Mouse (Mus musculus) 3T3-L1 (cell line): ENCODE results near the gene Pcca.
A peak's percentile ranks its signal among the peaks of the same experiment; 100 is the strongest.

Source experiments
- DNase-seq: peaks from one replicate; pipeline ENCODE4 v3.0.0-alpha.2; 2015; ENCODE audit warnings: low read depth, low spot score

Pcca gene

DNA sequence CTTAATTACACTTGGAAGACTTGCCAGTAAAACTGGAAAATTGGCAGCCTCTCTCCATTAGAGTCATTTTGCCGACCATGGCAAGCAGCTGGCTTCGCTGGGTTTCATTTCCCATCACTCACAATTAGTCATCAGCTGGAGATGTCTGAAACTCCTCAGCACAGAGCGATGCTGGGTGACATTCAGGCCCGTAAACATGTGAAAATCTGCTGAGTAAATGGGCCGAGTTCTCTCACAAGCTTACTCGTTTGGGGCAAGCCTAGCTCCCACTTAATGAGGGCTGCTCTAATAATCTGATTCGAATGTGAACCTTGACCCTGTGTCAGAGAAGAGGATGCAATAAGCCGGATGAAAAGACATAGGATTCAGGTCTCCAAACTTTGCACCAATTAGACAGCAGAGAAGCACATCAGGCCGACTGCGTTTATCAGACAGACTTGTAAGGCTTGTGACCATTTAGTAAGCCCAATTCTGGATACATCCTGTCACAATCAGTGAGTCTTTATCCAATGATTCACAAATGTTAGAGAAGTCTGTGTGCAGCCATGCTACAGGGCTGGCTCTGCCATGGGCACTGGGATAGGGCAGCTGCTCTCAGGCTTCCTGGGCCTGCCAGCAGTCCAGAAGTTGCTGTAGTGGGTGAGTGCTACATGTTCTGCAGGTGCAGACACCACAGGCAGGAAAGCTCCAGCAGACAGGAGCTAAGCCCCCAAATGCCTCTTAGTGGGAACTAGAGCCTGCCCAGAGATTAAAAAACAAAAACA is 349.9 kb downstream of the Pcca start:
- DNase-seq, result peak; percentile 66

DNA sequence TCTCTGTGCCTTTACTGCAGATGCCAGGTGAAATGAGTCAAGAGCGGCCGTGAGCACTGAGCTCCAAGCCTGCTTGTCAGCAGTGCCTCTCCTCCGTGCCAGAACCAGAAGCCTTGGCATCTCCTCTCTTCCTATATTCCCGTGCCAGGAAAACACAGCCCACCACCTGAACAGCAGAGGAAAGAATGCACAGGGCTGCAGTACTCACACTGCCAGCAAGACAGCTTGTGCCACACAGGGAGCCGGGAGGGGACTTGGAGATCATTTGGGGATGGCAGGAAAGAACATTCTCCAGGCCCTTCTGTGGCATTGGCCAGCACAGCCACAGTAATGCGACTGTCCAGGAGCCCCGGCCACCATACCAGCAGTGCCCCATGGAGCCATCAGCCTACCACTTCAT is 351.8 kb downstream of the Pcca start:
- no peak for DNase-seq

DNA sequence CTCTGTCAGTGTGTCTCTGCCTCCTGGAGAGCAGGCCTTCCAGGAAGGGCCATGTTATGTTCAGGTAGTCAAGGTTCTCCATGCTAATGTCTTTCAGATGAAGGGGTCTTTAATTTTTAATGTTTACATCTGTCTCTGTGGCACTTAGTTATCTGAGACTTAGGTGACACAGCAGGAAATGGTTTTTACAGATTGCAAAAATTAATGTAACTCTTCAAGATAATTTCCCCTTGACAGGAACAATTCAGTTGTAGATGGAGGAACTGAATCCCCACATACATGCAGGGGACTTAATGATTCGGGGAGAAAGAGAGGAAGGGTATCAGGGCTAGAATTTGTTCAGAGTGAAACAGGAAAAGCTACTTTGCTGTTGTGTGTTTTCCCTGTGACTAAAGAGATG is 353.2 kb downstream of the Pcca start:
- DNase-seq, result no peak

DNA sequence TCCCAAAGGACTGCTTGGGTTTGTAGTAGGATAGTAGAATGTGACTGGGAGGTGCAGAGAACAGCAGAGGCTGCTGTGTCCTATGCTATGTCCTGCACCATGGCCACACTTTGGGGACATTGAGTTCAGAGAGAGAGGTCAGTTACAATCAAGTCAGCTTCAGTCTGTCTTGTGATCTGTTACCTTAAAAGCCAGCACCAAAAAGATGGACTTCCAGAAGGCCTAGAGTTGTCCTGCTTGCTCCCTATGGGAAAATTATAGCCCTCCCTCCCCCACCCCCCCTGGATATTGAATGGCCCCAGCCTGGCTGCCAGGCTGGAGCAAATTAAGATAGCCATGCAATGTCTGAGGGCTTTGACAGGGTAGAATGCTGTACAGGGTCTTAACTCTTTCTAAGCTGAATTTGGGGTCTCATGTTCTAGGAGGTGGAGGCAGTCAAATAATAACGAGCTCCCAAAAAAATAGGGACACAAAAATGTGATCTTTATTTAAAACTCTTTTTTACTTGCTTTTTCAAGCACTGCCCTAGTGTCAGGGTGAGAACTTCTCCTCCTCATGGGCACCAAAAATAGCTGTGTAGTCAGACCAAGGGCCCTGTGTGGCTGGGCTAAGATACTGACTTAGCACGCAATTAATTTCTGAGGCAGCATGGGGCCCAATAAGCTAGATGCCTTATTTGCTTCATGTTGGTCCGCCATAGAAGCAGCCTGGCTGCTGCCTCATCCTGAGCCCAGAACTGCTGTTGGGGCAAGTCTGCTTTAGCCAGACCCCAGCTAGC is 353.8 kb downstream of the Pcca start:
- no peak for DNase-seq

DNA sequence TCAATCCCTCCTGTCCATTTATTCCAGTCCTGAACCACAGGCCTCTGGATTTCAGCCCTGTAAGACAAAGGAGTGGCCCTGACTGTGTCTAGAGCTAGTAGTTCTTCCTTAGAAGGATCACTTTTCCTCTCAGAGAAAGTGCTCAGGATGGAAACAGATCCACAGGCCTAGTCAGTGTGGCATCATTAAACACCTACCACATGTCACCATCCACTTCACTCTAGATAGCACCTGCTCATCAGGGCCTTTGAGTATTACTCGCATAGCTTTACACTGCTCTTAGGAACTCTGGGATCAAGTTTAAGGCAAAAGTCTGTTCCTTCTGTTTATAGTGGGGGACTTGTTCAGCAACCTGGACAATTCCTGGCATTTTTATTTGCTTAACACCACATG is 354.4 kb downstream of the Pcca start:
- DNase-seq, result no peak

DNA sequence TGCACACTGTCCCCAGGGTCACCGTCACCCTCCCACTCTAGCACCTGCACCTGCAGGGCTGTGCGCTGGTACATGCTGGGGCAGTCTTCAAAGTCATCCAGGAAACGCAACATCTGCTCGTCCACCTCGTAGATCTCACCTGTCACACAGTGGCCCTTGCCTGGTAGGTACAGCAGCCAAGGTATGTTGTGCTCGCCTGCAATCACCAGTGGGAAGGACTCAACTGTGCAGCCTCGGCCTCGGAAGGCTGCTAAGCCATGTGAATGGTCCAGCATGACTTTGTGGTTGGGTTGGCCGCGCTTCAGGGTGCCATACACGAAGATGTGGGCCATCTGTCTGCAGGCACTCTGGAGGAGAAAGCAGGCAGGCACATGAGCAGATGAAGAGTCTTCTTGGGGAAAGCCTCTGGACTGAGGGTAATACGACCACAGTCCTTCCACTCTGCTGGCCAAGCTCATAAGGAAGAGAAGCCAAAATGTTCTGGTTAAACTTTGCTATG is 357.4 kb downstream of the Pcca start:
- DNase-seq, result no peak

DNA sequence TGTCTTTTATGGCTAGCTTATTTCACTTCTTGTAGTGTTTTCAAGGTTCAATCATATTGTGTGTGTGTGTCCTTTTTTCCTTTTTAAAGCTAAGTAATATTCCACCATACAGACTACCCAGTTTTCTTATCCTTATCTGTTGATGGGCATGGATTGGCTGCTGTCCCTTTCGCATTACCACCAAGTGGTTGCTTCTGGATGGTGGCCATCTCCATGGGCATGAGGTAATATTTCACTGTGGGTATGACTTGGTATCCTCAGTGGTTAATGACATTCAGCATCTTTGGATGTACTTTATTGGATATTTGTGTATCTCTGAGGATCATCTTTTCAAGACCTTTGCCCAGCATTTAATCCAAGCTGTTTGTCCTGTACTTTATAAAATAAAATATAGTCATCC is 362.0 kb downstream of the Pcca start:
- no peak for DNase-seq

DNA sequence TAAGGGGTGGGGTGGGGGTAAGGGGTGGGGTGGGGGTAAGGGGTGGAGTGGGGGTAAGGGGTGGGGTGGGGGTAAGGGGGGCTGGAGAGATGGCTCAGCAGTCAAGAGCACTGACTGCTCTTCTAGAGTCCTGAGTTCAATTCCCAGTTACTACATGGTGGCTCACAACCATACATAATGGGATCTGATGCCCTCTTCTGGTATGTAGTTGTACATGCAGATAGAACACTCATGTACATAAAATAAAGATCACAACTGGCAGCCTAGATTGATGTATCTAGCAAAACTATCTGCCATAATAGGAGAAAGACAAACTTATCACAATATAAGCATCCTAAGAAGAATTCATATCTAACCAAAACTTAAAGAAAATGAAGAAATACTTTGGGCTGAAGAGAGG is 364.4 kb downstream of the Pcca start:
- DNase-seq, result no peak

DNA sequence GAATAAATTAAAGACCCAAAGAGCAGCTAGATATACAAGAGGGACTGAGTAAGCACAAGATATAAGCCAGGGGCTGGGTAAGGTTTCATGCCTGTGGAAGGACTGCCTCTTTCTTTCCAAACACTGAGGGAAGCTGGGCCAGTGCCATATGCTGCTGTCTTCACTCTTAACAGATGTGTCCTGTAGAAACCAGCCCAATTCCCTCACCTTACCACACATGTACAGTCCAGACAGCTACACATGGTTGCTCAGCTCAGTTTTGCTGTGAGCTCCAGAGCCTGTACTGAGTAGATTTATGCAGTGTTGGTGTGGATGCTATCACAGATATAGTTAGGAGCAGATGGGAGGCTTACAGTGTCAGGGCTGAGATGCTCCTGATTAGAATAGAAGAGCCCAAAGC is 366.6 kb downstream of the Pcca start:
- DNase-seq, result peak; percentile 70

DNA sequence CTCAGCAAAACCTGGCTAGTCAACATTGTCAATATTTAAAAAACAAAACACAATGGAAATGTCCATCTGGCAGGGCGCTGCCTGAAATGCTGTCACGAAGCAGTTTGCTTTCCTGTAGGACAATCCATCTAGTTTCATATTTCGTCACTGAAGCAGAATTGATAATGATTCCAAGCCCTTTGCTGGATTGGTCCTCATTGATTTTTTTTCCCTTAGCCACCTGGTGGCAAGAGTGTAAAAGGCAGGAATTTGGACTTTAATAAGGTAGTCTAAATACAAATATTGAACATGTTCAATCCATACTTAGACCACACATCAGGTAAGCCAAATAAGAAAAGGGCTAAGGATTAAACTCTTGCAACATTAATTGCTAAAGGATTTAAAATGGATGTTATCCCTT is 367.1 kb downstream of the Pcca start:
- DNase-seq, result no peak

DNA sequence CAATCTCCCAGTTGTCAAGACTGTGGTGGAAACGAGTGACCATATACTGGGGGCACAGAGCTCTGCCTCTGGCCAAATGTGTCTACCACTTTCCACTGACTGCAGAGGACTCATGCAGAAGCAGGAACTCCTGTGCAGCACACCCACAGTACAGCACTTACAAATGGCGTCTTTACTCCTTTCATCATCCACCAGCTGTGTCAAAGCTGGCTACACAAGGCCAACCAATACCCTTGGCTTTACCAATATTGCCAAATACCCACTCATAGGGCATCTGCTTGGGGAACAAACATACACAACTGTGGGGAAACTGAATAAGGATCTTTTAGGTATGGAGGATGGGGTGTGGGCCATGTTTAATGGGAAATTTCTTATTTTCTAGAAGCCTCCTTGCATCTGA is 367.6 kb downstream of the Pcca start:
- DNase-seq, result no peak

DNA sequence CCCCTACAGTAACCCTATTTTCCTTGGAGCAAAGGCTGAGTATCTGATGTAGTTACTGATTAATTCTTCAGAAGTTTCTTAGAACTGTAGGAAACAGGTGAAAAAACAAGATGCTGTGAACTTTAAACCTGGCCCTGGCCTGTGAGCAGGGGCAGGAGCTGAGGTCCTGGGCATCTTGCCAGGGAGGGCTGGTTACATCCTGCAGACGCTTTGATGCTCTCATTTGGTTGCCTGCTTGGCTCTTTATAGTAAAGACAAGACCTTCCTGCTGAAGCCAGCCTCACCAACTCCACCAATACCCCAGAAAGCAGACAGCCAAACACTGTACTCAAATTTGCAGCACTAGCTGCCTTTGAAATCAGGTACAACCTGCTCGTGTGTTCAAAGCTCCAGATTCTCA is 368.0 kb downstream of the Pcca start:
- DNase-seq, result peak; percentile 29

DNA sequence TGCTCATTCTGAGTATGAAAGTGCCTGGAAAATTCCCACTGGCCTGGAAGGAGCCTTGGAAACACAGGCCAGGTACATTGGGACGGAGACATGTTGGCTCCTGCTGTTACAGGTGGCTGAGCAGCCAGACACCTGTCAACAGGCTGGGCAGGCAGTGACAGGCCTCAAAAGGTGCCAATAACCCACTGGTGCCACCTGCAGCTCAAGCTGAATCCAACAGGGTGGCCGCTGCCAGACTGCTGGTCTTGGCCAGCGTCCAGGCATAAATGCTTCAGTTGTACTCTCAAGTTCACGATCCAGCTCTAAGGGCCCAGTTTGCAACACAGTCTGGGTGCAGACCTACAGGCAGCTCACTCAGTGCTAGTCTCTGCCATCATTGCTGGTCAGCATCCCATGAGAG is 368.8 kb downstream of the Pcca start:
- peak; percentile 76 for DNase-seq

DNA sequence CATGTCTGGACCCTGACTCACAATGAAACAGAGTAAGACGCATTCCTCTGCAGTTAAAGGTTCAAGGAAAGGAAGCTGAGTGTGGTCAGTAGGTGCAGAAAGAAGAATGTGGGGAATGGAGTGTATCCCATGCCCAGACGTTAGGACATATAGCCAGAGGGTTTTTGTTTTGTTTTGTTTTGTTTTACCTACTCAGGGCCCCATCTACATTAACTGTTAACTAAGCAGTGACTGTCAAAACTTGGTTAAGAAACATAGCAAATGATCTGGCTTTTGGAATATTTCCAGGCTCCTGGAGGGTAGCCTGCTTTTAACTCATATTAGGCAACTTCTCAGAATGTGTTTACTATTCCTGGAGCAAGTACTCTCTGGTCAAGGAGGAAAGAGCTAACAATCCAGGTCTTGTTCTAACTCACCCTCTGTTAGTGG is 369.8 kb downstream of the Pcca start:
- DNase-seq, result peak; percentile 89

DNA sequence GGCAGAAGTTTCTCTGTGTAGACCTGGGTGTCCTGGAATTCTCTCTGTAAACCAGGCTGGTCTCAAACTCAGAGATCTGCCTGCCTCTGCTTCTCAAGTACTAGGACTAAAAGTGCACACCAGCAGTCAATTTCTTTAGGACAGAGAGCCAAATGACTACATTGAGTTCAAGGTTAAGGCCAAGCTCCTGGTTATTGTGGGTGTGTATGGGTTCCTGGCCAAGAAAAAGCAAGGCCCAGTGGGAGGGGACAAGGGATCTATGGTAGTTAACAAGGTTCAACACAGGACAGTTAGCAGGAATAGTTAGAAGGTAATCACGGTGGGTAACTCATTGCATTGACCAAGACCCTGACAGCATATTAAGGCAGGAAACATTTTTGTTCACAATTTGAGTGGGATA is 370.9 kb downstream of the Pcca start:
- no peak for DNase-seq

DNA sequence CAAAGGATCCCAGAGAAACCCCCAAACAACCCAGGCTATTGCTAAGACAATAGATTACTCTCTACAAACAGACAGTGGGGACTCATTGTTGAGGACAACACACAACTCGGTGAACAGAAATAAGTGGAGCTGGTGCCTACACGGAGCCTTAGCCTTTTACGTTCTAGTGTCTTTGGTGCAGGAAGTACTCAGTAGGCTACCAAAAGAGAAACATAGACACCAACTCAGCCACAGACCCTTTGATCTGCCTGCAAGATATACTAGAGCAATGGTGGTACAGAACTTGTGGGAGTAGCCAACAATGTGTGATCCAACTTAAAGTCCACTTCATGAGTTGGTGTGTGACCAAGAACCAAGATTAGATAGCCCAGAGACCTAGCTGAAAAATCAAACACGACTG is 374.0 kb downstream of the Pcca start:
- no peak for DNase-seq

DNA sequence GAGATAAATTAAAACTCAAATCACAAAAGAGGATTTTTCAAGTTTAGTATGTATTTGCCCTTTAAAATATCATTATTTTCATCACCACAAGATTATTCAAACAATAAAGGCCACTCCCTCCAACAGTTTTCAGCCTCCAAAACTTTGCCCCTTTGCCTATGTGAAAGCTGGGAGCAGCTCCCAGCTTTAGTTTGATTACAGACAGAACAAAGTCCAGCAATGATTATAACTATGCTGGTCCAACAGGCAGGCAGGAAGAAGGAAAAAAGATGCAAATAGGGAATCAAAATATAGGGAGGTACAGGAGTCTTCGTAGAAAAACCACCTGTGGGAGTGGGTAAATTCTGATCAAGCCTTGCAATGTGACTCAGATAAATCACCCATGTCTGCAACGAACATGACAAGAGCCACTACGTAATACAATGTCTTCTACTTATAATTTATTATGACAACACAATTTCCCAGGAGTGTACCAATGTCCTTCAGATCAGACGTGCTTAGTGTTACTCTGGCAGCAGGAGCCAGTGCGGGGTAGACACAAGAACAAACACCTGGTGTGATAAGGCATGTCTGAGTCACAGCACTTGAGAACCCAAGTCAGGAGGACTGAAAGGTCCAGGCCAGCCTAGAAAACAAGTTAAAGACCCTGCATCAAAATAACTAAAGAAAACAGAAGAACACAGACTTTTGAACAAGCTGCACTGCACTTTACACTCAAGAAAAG is 375.4 kb downstream of the Pcca start:
- DNase-seq, result no peak

DNA sequence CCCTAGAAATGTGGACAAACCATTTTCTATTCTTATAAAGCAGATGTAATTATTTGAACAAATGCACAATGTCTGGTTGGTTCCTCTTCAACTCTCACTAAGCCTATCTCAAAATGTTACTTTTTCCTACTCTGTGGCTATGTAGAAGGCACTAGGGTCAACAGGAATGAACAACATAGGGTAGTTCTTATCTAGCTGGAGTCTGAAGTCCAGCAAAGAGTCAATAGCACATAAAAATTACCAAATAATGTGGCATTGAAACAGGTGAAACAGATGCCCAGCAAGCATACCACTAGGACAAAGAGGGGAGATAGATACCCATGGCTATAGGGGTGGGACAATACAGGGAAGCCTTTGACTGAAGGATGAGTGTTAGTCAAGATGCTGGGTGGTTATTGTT is 377.1 kb downstream of the Pcca start:
- no peak for DNase-seq

DNA sequence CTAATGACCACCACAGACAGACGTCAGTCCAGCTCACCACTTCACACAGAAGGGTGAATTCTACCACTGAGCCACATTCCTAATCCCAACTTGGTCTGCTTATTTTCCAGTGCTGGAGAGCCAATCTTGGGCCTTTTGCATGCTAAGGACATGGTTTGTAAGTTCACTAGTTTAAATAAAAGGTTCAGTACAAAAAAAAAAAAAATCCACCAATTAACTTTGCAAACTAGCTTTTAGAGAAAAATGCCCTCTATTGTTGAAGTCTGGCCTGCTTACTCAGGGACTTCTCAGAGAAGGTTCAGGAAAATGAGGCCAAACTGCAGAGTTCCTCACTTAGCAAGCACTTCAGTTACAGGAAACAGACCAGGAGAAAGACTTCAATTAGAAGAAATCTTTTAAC is 378.0 kb downstream of the Pcca start:
- DNase-seq, result peak; percentile 41

DNA sequence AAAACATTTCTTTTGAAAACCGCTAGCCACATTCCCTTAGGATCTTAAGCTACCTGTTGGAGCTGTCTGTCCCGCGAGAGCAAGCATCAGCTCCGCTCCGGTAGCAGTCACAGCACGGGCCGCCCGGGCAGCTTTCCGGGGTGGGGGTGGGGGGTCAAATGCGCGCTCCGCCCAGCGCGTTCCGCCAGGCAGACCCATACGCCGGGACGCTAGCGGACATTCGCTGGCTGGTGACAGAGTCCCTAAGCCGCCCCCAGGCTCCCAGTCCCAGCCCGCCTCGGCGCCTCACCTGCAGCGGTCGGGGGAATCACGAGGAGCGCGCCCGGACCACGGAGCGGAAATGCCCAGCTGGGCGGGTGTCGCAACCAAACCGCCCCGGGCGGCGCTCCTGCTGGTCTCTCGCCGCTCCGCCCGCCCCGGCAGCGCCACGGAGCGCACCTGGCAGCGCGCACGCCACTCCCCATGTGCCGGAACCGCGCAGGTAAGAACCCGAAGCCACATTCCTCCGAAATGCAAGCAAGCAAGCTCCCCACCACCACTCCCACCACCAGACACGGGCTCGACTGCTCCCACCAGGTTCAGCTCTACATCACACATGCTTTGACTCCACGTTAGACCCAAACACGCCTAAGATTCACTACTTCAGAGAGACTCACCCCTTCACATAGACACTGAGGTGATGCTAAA is 378.8 kb downstream of the Pcca start:
- DNase-seq, result peak; percentile 67

DNA sequence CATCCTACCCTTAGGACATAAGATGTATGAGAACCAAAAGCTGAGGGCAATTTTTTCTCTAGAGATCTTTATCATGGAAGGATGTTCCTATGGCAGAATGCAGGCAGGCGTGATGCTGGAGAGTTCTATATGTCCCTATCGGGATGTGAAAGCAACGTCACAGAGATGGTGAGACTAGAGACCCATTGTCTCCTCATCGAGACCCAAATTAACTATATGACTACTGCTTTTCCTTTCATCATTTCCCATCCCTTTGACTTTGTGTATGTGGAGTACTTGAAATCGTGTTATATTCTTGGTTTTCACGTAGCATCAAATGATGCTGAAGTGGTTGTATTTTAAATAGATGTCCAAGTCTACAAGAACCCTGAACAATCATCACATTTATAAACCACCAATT is 379.5 kb downstream of the Pcca start, which contains the start of gene Ggact:
TSS of gene Ggact (minus strand) at position 101 of the 400 bp plus-strand sequence.
- no peak for DNase-seq

DNA sequence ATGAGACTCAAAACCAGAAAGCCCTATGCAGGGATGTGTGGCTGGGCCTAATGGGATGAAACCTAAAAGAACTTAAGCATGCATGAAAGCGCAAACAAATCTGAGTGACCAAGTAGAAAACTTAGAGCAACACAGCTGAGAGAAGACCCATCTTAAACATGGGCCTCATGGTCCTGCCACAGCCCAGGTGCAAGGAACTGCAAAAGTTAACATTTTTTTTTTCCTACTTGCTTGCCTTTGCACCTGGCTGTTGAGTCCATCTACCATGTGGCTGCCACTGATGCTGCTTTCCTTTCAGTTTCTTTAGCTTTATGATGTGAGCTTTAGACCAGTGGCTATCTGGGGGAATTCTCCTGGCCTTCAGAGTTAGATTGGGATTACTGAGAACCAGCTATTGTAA is 383.6 kb downstream of the Pcca start:
- DNase-seq, result no peak
